Mouse (Mus musculus): ENCODE results near the gene Lgi1. TPM values are rescaled to one million over a fixed set of nuclear protein-coding genes. Genes with fewer than 3 reads are reported as not detected.

The Lgi1 gene
- polyA plus RNA-seq, 1 experiment from 2014 or later = 0.08 TPM

DNA sequence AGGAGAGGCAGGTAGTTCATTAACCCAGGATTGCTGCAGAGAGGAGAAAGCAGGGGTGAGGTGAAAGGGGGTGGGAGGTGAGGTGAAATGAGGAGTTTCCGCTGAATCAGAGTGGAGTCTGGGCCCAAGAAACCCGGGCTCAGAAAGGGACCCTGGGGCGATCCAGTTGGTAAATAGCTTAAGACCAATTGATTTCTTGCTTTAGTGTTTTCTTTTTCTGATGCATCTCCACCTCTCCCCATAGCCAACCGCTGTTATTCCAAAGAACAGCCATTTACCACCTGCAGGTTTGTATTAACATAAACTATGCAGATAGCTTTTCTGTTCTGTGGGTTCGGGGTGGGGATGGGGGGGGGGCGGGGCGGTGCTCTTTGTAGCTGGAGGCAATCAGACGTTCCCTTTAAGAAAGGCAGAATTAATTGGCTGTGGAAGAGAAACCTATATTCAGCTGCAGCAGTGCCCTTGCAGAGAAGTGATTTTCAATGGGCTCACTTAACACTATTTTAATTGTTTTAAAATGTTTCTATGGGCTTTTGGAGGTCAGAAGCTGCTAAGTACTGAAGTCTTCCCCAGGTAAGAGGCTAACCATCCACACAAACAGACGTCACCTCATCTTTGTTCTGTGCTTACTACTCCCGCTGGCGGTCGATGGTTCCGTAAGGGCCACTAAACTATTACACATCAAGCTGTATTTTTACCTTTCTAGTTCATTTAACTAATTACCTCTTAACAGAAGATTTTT is 84.1 kb downstream of the Lgi1 start:
- no peak overlapping the region for H3K4me3 ChIP-seq (ENCODE audit: low read depth, low read length)
- H3K27ac ChIP-seq (ENCODE audit: low read length) = no peak overlapping the region
- H3K4me1 ChIP-seq (ENCODE audit: control insufficient read depth, low read depth, low read length) = no peaks in the 10 kb centered on the region
- no peak overlapping the region for H3K9ac ChIP-seq (ENCODE audit: low read depth, low read length)
- no peak for ATAC-seq (ENCODE audit: low read depth)
- 33% methylated on average over 13 of the region's 13 CpGs for WGBS (ENCODE audit: insufficient replicate concordance)
- H3K36me3 ChIP-seq (ENCODE audit: control insufficient read depth, insufficient read depth) = no peaks in the 10 kb centered on the region
- H3K9me3 ChIP-seq (replicated peaks; ENCODE audit: control insufficient read depth, low read length) = no peaks in the 10 kb centered on the region
- no peaks in the 10 kb centered on the region for H3K27me3 ChIP-seq (ENCODE audit: control insufficient read depth, insufficient read depth, low read depth, low read length)
- no peak overlapping the region for H3K4me2 ChIP-seq (ENCODE audit: low read depth, low read length)

DNA sequence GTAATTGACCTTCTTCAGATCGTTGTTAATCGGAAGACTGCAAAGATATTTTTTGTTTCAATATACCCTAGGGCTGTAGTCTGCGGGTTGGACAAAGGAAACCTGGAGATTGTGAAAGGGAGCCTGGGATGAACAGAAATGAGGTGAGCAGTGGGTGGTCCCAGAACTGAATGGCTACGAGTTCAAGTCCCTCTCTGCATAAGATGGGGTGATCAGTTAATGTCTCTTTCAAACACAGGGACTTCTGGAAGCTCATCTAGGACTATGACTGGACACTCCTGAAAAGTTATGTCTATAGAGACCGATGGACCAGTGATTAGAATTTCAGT is 84.6 kb downstream of the Lgi1 start:
- ATAC-seq (ENCODE audit: low read depth) = no peak
- no peak overlapping the region for H3K4me3 ChIP-seq (ENCODE audit: low read depth, low read length)
- no peaks in the 10 kb centered on the region for H3K4me1 ChIP-seq (ENCODE audit: control insufficient read depth, low read depth, low read length)
- H3K36me3 ChIP-seq (ENCODE audit: control insufficient read depth, insufficient read depth) = no peaks in the 10 kb centered on the region
- H3K27ac ChIP-seq (ENCODE audit: low read length) = no peak overlapping the region
- H3K4me2 ChIP-seq (ENCODE audit: low read depth, low read length) = no peak overlapping the region
- H3K9me3 ChIP-seq (replicated peaks; ENCODE audit: control insufficient read depth, low read length) = no peaks in the 10 kb centered on the region
- 60% methylated on average over 5 of the region's 5 CpGs for WGBS (ENCODE audit: insufficient replicate concordance)
- no peaks in the 10 kb centered on the region for H3K27me3 ChIP-seq (ENCODE audit: control insufficient read depth, insufficient read depth, low read depth, low read length)
- no peak overlapping the region for H3K9ac ChIP-seq (ENCODE audit: low read depth, low read length)

DNA sequence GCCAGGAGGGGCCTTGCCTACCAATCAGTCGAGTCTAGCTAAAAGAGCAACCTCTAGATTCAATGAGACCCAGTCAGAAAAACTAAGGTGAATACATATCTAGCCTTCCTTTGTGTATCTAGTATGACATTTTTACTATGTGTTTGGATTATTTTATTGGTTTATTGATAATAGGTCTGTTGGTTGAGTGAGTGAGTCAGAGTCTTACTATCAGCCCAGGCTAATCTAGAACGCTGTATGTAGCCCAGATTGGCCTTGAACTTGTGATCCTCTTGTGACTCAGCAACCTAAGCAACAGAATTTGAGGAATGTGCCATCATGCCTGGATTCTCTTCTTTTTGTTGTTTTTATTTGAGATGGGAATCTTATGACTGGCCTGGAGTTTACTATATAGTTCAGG is 86.9 kb downstream of the Lgi1 start:
- Histone ChIP-seq H3K36me3 (ENCODE audit: control insufficient read depth, insufficient read depth) (no peaks in the 10 kb centered on the region), H3K4me3 (ENCODE audit: low read depth, low read length) (no peak overlapping the region), H3K27me3 (ENCODE audit: control insufficient read depth, insufficient read depth, low read depth, low read length) (no peaks in the 10 kb centered on the region), H3K27ac (ENCODE audit: low read length) (no peak overlapping the region), H3K9ac (ENCODE audit: low read depth, low read length) (no peak overlapping the region), H3K4me1 (ENCODE audit: control insufficient read depth, low read depth, low read length) (no peaks in the 10 kb centered on the region), H3K4me2 (ENCODE audit: low read depth, low read length) (no peak overlapping the region), H3K9me3 (replicated peaks; ENCODE audit: control insufficient read depth, low read length) (no peaks in the 10 kb centered on the region)
- 65% methylated on average over 2 of the region's 2 CpGs for WGBS (ENCODE audit: insufficient replicate concordance)
- ATAC-seq (ENCODE audit: low read depth) = no peak

DNA sequence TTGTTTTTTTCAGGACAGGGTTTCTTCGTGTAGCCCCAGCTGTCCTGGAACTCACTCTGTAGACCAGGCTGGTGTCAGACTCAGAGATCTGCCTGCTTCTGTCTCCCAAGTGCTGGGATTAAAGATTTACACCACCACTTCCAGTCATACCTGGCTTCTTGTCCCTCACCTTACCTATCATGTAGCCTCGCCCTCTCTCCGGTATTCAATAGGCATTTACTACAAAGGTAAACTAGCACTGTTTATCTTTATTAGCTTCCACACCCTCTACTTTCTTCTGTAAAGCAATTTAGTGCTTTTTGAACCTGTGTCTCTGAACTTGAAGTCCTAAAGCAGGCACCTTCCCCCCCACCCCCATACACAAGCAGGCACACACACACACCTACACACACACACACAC is 87.4 kb downstream of the Lgi1 start:
- Histone ChIP-seq H3K9ac (ENCODE audit: low read depth, low read length) (no peak overlapping the region), H3K27ac (ENCODE audit: low read length) (no peak overlapping the region), H3K4me1 (ENCODE audit: control insufficient read depth, low read depth, low read length) (no peaks in the 10 kb centered on the region), H3K36me3 (ENCODE audit: control insufficient read depth, insufficient read depth) (no peaks in the 10 kb centered on the region), H3K4me2 (ENCODE audit: low read depth, low read length) (no peak overlapping the region), H3K27me3 (ENCODE audit: control insufficient read depth, insufficient read depth, low read depth, low read length) (no peaks in the 10 kb centered on the region), H3K9me3 (replicated peaks; ENCODE audit: control insufficient read depth, low read length) (no peaks in the 10 kb centered on the region), H3K4me3 (ENCODE audit: low read depth, low read length) (no peak overlapping the region)
- 71% methylated on average over 3 of the region's 3 CpGs for WGBS (ENCODE audit: insufficient replicate concordance)
- ATAC-seq (ENCODE audit: low read depth) = no peak

DNA sequence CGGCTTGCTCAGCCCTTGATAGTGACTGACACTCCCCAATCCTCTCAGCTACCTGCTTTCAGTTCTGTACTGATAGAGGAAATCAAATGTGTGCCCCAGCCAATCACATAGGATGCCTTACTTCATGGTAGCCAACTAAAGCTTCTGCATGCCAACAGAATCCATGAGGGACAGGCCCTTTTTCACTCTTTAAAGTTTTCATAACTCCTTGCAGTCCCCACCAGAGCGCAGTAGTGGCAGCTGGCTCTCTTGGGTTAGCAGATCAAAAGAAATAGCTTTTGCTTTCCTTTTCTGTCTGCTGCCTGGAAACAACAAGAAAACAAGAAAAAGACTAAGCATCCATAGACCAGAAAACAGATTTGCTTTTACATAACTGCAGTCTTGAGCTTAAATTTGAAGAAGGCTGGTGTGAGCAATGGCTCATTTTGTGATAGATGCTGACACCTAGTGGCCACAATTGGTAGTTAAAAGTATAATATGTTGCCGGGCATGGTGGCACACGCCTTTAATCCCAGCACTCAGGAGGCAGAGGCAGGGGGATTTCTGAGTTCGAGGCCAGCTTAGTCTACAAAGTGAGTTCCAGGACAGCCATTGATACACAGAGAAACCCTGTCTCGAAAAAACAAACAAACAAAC is 88.3 kb downstream of the Lgi1 start:
- Histone ChIP-seq H3K4me1 (ENCODE audit: control insufficient read depth, low read depth, low read length) (no peaks in the 10 kb centered on the region), H3K4me3 (ENCODE audit: low read depth, low read length) (no peak overlapping the region), H3K36me3 (ENCODE audit: control insufficient read depth, insufficient read depth) (no peaks in the 10 kb centered on the region), H3K4me2 (ENCODE audit: low read depth, low read length) (no peak overlapping the region), H3K27ac (ENCODE audit: low read length) (no peak overlapping the region), H3K27me3 (ENCODE audit: control insufficient read depth, insufficient read depth, low read depth, low read length) (no peaks in the 10 kb centered on the region), H3K9ac (ENCODE audit: low read depth, low read length) (no peak overlapping the region), H3K9me3 (replicated peaks; ENCODE audit: control insufficient read depth, low read length) (no peaks in the 10 kb centered on the region)
- no peak for ATAC-seq (ENCODE audit: low read depth)
- WGBS (ENCODE audit: insufficient replicate concordance) = 27% methylated on average over 6 of the region's 6 CpGs

DNA sequence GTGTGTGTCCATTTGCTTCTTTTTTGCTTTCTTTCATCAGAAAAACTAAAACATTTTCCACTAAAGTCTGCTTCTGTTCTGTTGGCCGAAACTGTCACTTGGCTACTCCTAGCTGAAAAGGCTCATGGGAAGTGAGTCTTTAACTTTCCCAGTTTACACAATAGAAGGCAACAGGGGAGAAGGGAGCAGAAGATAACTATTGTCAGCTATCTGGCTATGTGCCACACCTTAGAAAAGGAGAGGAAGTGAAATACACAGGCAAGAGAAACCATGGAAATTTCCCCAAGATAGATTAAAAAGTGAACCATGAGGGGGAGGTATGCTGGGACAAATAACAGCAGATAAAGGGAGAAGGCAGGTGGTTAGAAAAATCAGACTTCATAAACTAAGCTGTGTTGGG is 89.9 kb downstream of the Lgi1 start:
- 58% methylated on average over 1 of the region's 1 CpGs for WGBS (ENCODE audit: insufficient replicate concordance)
- no peak for ATAC-seq (ENCODE audit: low read depth)
- Histone ChIP-seq H3K4me2 (ENCODE audit: low read depth, low read length) (no peak overlapping the region), H3K36me3 (ENCODE audit: control insufficient read depth, insufficient read depth) (no peaks in the 10 kb centered on the region), H3K27me3 (ENCODE audit: control insufficient read depth, insufficient read depth, low read depth, low read length) (no peaks in the 10 kb centered on the region), H3K9me3 (replicated peaks; ENCODE audit: control insufficient read depth, low read length) (no peaks in the 10 kb centered on the region), H3K9ac (ENCODE audit: low read depth, low read length) (no peak overlapping the region), H3K4me1 (ENCODE audit: control insufficient read depth, low read depth, low read length) (no peaks in the 10 kb centered on the region), H3K4me3 (ENCODE audit: low read depth, low read length) (no peak overlapping the region), H3K27ac (ENCODE audit: low read length) (no peak overlapping the region)

DNA sequence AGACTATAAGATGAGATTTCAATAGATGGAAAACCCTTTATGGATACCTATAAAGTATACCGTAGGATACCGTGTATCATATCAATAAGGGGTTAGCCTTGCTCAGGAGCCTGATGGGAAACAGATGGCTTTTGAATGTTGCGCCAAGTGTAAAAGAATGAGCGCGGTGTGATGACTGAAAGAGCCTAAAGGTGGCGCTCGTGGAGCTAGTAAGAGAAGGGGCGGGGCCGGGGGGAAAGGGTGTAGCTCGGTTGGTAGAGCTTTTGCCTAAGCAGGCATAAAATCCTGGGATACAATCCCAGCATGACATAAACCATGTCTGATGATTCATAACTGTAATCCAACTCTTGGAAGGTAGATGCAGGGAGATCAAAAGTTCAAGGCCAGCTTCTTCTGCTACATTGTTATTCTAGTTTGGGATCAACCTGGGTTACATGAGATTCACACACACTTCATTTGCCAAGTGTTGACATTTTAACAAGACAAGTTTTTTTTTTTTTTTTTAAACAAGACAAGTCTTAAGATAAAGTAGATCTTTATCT is 90.6 kb downstream of the Lgi1 start:
- Histone ChIP-seq H3K4me2 (ENCODE audit: low read depth, low read length) (no peak overlapping the region), H3K9me3 (replicated peaks; ENCODE audit: control insufficient read depth, low read length) (no peaks in the 10 kb centered on the region), H3K4me1 (ENCODE audit: control insufficient read depth, low read depth, low read length) (no peaks in the 10 kb centered on the region), H3K9ac (ENCODE audit: low read depth, low read length) (no peak overlapping the region), H3K4me3 (ENCODE audit: low read depth, low read length) (no peak overlapping the region), H3K27me3 (ENCODE audit: control insufficient read depth, insufficient read depth, low read depth, low read length) (no peaks in the 10 kb centered on the region), H3K36me3 (ENCODE audit: control insufficient read depth, insufficient read depth) (no peaks in the 10 kb centered on the region), H3K27ac (ENCODE audit: low read length) (no peak overlapping the region)
- no peak for ATAC-seq (ENCODE audit: low read depth)
- WGBS (ENCODE audit: insufficient replicate concordance) = 53% methylated on average over 10 of the region's 10 CpGs

DNA sequence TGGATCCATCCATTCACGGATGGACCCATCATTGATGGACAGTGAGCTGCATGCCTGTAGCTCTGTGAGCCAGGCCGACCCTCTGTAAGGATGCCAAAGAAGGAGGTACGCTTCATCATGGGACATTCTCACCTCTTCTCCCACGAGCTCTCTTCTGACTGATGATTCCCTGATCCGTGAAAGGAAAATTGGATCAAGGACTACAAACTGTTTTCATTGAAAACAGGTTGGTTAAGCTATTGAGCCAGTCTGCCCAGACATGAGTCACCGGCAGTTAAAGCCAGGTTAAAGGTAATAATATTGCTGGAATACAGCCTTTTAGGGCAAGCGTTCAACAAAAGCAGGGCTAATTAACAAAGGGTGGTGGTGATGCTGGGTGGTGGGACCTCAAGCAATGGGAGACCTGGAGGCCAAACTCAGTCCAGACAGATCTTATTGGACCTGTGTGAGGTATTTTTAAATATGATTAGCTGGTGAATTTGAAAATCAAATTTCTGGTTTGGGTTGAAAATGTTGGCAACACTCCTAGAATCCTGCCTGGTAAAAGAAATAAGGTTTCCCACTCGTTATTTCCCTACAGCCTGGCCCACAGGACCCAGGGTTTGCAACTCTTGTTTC is 92.0 kb downstream of the Lgi1 start:
- 69% methylated on average over 8 of the region's 8 CpGs for WGBS (ENCODE audit: insufficient replicate concordance)
- no peaks in the 10 kb centered on the region for H3K27me3 ChIP-seq (ENCODE audit: control insufficient read depth, insufficient read depth, low read depth, low read length)
- H3K4me1 ChIP-seq (ENCODE audit: control insufficient read depth, low read depth, low read length) = no peaks in the 10 kb centered on the region
- H3K9me3 ChIP-seq (replicated peaks; ENCODE audit: control insufficient read depth, low read length) = no peaks in the 10 kb centered on the region
- no peak for ATAC-seq (ENCODE audit: low read depth)
- no peak overlapping the region for H3K9ac ChIP-seq (ENCODE audit: low read depth, low read length)
- no peaks in the 10 kb centered on the region for H3K36me3 ChIP-seq (ENCODE audit: control insufficient read depth, insufficient read depth)
- no peak overlapping the region for H3K4me2 ChIP-seq (ENCODE audit: low read depth, low read length)
- no peak overlapping the region for H3K27ac ChIP-seq (ENCODE audit: low read length)
- H3K4me3 ChIP-seq (ENCODE audit: low read depth, low read length) = no peak overlapping the region

DNA sequence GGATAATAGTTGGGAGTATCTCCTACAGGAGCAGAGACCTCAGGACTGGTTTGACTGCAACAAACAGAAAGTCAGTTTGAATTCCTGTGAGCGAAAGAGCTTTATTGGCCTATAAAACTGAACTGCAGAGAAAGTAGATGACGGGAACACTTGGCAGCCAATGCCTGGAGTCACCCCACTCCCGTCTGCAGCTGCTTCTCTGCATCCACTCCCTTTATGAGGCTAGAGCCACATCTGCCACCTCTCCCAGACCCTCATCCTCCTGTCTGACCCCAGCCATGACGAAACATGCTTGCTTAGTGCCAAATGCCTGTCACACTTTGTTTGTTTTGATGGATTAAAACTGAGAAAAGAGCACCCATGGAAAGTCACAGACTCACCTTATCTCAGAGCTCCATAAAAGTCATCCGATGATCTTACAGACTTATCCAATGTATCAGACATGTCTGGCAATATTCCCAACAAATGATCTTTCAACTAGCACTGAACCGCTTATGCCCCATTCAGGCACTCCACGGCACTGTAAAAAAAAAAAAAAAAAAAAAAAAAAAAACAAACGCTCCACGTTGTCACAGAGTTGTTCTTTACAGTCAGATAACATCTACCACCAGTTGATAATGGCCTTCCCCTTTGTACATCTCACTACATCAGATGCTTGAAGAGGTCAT is 93.8 kb downstream of the Lgi1 start:
- H3K4me2 ChIP-seq (ENCODE audit: low read depth, low read length) = no peak overlapping the region
- H3K27ac ChIP-seq (ENCODE audit: low read length) = no peak overlapping the region
- H3K36me3 ChIP-seq (ENCODE audit: control insufficient read depth, insufficient read depth) = no peaks in the 10 kb centered on the region
- no peaks in the 10 kb centered on the region for H3K9me3 ChIP-seq (replicated peaks; ENCODE audit: control insufficient read depth, low read length)
- 42% methylated on average over 9 of the region's 9 CpGs for whole genome bisulfite sequencing (ENCODE audit: insufficient replicate concordance)
- no peak for ATAC-seq (ENCODE audit: low read depth)
- no peak overlapping the region for H3K9ac ChIP-seq (ENCODE audit: low read depth, low read length)
- no peaks in the 10 kb centered on the region for H3K4me1 ChIP-seq (ENCODE audit: control insufficient read depth, low read depth, low read length)
- no peaks in the 10 kb centered on the region for H3K27me3 ChIP-seq (ENCODE audit: control insufficient read depth, insufficient read depth, low read depth, low read length)
- no peak overlapping the region for H3K4me3 ChIP-seq (ENCODE audit: low read depth, low read length)
